Mouse (Mus musculus) midbrain, embryonic 13.5 days (tissue): Measurements from ENCODE around the gene Hist2h2ab. TPM values are rescaled to one million over a fixed set of nuclear protein-coding genes. Genes with fewer than 3 reads are reported as not detected.
"Not testable (repeated sequence)": the region's sequence is repeated elsewhere in the genome, so short reads cannot be mapped to it uniquely, and the experiment has no call there.

ENCODE experiments used
- ATAC-seq: fragments of 200-750 bp; cut with Nextera tagmentation; 2 replicates; pipeline ENCODE4 v1.8.0; 2017; ENCODE audit warnings: mild to moderate bottlenecking, moderate TSS enrichment, moderate library complexity
- H3K27ac ChIP-seq: fragments of 300-500 bp; sonication (generic); 2 replicates; pipeline ENCODE4 v1.5.1; 2015; ENCODE audit warnings: inconsistent platforms, mild to moderate bottlenecking, moderate library complexity
- H3K27me3 ChIP-seq: fragments of 300-500 bp; sonication (generic); 2 replicates; pipeline ENCODE4 v1.6.1; 2015; ENCODE audit warnings: mild to moderate bottlenecking, inconsistent platforms
- H3K36me3 ChIP-seq: fragments of 300-500 bp; sonication (generic); 2 replicates; pipeline ENCODE4 v1.6.1; 2015; ENCODE audit warnings: mild to moderate bottlenecking, inconsistent platforms
- H3K4me1 ChIP-seq: fragments of 300-500 bp; sonication (generic); replicated peaks from 2 replicates; pipeline ENCODE4 v1.6.1; 2015; ENCODE audit warnings: inconsistent platforms
- H3K4me2 ChIP-seq: fragments of 300-500 bp; sonication (generic); replicated peaks from 2 replicates; pipeline ENCODE4 v1.6.1; 2015; ENCODE audit warnings: moderate library complexity, mild to moderate bottlenecking, inconsistent platforms
- H3K4me3 ChIP-seq: fragments of 300-500 bp; sonication (generic); replicated peaks from 2 replicates; pipeline ENCODE4 v1.5.1; 2015; ENCODE audit warnings: mild to moderate bottlenecking, inconsistent platforms
- H3K9ac ChIP-seq: fragments of 300-500 bp; sonication (generic); replicated peaks from 2 replicates; pipeline ENCODE4 v1.6.1; 2015; ENCODE audit warnings: mild to moderate bottlenecking, inconsistent platforms
- H3K9me3 ChIP-seq: fragments of 300-500 bp; sonication (generic); 2 replicates; pipeline ENCODE4 v1.6.1; 2016; ENCODE audit warnings: mild to moderate bottlenecking, inconsistent platforms
- WGBS: fragments of 180-500 bp; shearing (Covaris S2); methylation state at CpG from one replicate; pipeline ENCODE4 v1.1.7; 2015; 5-methylcytosine and 5-hydroxymethylcytosine counted together
- polyA plus RNA-seq: library from polyadenylated mRNA; unstranded; fragments of >200 nt; fragmentation: Nextera tagmentation; extraction: Ambion mirVana; gene quantifications from 2 replicates; pipeline ENCODE4 v1.2.1, GENCODE M21; 2015

Hist2h2ab gene
- polyA plus RNA-seq, 1 experiment from 2014 or later: not detected

GRCm38 (mm10) chr3:96199731-96200130 is 19.9 kb upstream of the Hist2h2ab start:
- Histone ChIP-seq H3K27ac (no peak overlapping the region), H3K9ac (no peak overlapping the region), H3K36me3 (peaks cover 10% of the 10 kb centered on the region), H3K4me1 (peaks cover 17% of the 10 kb centered on the region), H3K9me3 (no peaks in the 10 kb centered on the region; the same call in 1 of the 2 replicates), H3K27me3 (no peaks in the 10 kb centered on the region), H3K4me3 (no peak overlapping the region), H3K4me2 (no peak overlapping the region)
- 69% methylated on average over 2 of the region's 2 CpGs for WGBS
- no peak for ATAC-seq

GRCm38 (mm10) chr3:96207819-96208218 is 11.8 kb upstream of the Hist2h2ab start:
- Histone ChIP-seq H3K4me2 (no peak overlapping the region), H3K4me3 (no peak overlapping the region), H3K4me1 (0 out of 2 replicates have a peak, but pooled peaks cover 4% of the 10 kb centered on the region), H3K27me3 (no peaks in the 10 kb centered on the region), H3K9me3 (no peaks in the 10 kb centered on the region), H3K27ac (no peak overlapping the region), H3K9ac (no peak overlapping the region), H3K36me3 (no peaks in the 10 kb centered on the region)
- 85% methylated on average over 3 of the region's 3 CpGs for WGBS
- ATAC-seq: no peak

- Histone ChIP-seq H3K36me3 (no peaks in the 10 kb centered on the region), H3K27ac (no peak overlapping the region), H3K4me2 (no peak overlapping the region), H3K4me3 (no peak overlapping the region), H3K27me3 (no peaks in the 10 kb centered on the region), H3K9ac (no peak overlapping the region), H3K9me3 (no peaks in the 10 kb centered on the region), H3K4me1 (0 out of 2 replicates have a peak, but pooled peaks cover 4% of the 10 kb centered on the region)
- no peak for ATAC-seq
- WGBS: 25% methylated on average over 15 of the region's 15 CpGs
These were observed 10.4 kb upstream of the Hist2h2ab start for GRCm38 (mm10) chr3:96209242-96209641.

GRCm38 (mm10) chr3:96219191-96219641 is 449 bp upstream of the Hist2h2ab start:
- peak; percentile 32 for ATAC-seq
- H3K36me3 ChIP-seq: no peaks in the 10 kb centered on the region
- peak overlapping the region; percentile 70 for H3K9ac ChIP-seq
- H3K4me1 ChIP-seq: peaks cover 37% of the 10 kb centered on the region
- no peaks in the 10 kb centered on the region for H3K9me3 ChIP-seq
- peaks cover 9% of the 10 kb centered on the region; the same call in 1 of the 2 replicates for H3K27me3 ChIP-seq
- 0% methylated on average over 12 of the region's 12 CpGs for WGBS
- H3K27ac ChIP-seq: peak overlapping the region; percentile 96
- H3K4me2 ChIP-seq: peak overlapping the region; percentile 86
- H3K4me3 ChIP-seq: peak overlapping the region; percentile 67

GRCm38 (mm10) chr3:96220131-96220764 is 583 bp downstream of the Hist2h2ab start:
- H3K27ac ChIP-seq: peak overlapping the region; percentile 96
- peaks cover 43% of the 10 kb centered on the region for H3K4me1 ChIP-seq
- peak; percentile 18; the same call in 1 of the 2 replicates for ATAC-seq
- H3K9ac ChIP-seq: peak overlapping the region; percentile 82
- H3K9me3 ChIP-seq, H3K36me3 ChIP-seq, H3K27me3 ChIP-seq: not testable (repeated sequence)
- peak overlapping the region; percentile 67 for H3K4me3 ChIP-seq
- WGBS: under 1% methylated on average over 34 of the region's 47 CpGs
- peak overlapping the region; percentile 86 for H3K4me2 ChIP-seq

- Histone ChIP-seq H3K27me3 (0 out of 2 replicates have a peak, but pooled peaks cover 4% of the 10 kb centered on the region), H3K9me3 (no peaks in the 10 kb centered on the region), H3K36me3 (no peaks in the 10 kb centered on the region), H3K4me2 (peak within 1 kb of the TSS; percentile 86), H3K9ac (peak within 1 kb of the TSS; percentile 82), H3K4me1 (peaks cover 48% of the 10 kb centered on the region), H3K27ac (peak within 1 kb of the TSS; percentile 96), H3K4me3 (peak within 1 kb of the TSS; percentile 67)
- peak; percentile 73 for ATAC-seq
- WGBS: under 1% methylated on average over 43 of the region's 43 CpGs
These were observed 1.3 kb downstream of the Hist2h2ab start, which contains the start of the genes Hist2h2ac and Hist2h2be for GRCm38 (mm10) chr3:96220765-96221639. TSS of gene Hist2h2ac (minus strand) at chr3:96220880. TSS of gene Hist2h2be (plus strand) at chr3:96221119.

GRCm38 (mm10) chr3:96221640-96222038 is 2.0 kb downstream of the Hist2h2ab start:
- 13% methylated on average over 9 of the region's 9 CpGs for WGBS
- no peak for ATAC-seq

GRCm38 (mm10) chr3:96222774-96223173 is 3.1 kb downstream of the Hist2h2ab start:
- H3K9me3 ChIP-seq: no peaks in the 10 kb centered on the region
- H3K27me3 ChIP-seq: no peaks in the 10 kb centered on the region
- H3K27ac ChIP-seq: no peak overlapping the region
- peaks cover 50% of the 10 kb centered on the region for H3K4me1 ChIP-seq
- H3K9ac ChIP-seq: no peak overlapping the region
- no peaks in the 10 kb centered on the region for H3K36me3 ChIP-seq
- peak overlapping the region; percentile 13 for H3K4me2 ChIP-seq
- no peak overlapping the region for H3K4me3 ChIP-seq
- WGBS: 86% methylated on average over 4 of the region's 4 CpGs
- ATAC-seq: no peak

More at GRCm38 (mm10) chr3:96221640-96222038, 2.0 kb downstream of the Hist2h2ab start:
- peak overlapping the region; percentile 82 for H3K9ac ChIP-seq
- no peaks in the 10 kb centered on the region for H3K9me3 ChIP-seq
- H3K4me2 ChIP-seq: peak overlapping the region; percentile 86
- H3K27me3 ChIP-seq: 0 out of 2 replicates have a peak, but pooled peaks cover 4% of the 10 kb centered on the region
- H3K4me3 ChIP-seq: peak overlapping the region; percentile 67
- H3K36me3 ChIP-seq: no peaks in the 10 kb centered on the region
- peaks cover 50% of the 10 kb centered on the region for H3K4me1 ChIP-seq
- peak overlapping the region; percentile 96 for H3K27ac ChIP-seq

GRCm38 (mm10) chr3:96225421-96225820 is 5.8 kb downstream of the Hist2h2ab start:
- Histone ChIP-seq H3K9me3 (no peaks in the 10 kb centered on the region), H3K4me3 (no peak overlapping the region), H3K27ac (no peak overlapping the region), H3K36me3 (no peaks in the 10 kb centered on the region), H3K4me1 (peaks cover 43% of the 10 kb centered on the region), H3K9ac (no peak overlapping the region), H3K4me2 (no peak overlapping the region), H3K27me3 (no peaks in the 10 kb centered on the region)
- no peak for ATAC-seq
- 10% methylated on average over 2 of the region's 2 CpGs for WGBS

- H3K4me3 ChIP-seq: no peak overlapping the region
- H3K4me2 ChIP-seq: no peak overlapping the region
- H3K9me3 ChIP-seq: no peaks in the 10 kb centered on the region
- ATAC-seq: no peak
- peaks cover 32% of the 10 kb centered on the region for H3K4me1 ChIP-seq
- H3K36me3 ChIP-seq: no peaks in the 10 kb centered on the region
- no peaks in the 10 kb centered on the region for H3K27me3 ChIP-seq
- no peak overlapping the region for H3K9ac ChIP-seq
- no peak overlapping the region for H3K27ac ChIP-seq
- 79% methylated on average over 8 of the region's 8 CpGs for WGBS
These were observed 7.3 kb downstream of the Hist2h2ab start for GRCm38 (mm10) chr3:96226695-96227648.

GRCm38 (mm10) chr3:96228828-96229227 is 9.2 kb downstream of the Hist2h2ab start:
- Histone ChIP-seq H3K27me3 (no peaks in the 10 kb centered on the region), H3K4me2 (no peak overlapping the region), H3K9me3 (no peaks in the 10 kb centered on the region), H3K27ac (no peak overlapping the region), H3K4me1 (peaks cover 16% of the 10 kb centered on the region; the same call in 1 of the 2 replicates), H3K36me3 (no peaks in the 10 kb centered on the region), H3K4me3 (no peak overlapping the region), H3K9ac (no peak overlapping the region)
- 65% methylated on average over 2 of the region's 2 CpGs for WGBS
- ATAC-seq: no peak
